Mouse (Mus musculus): Measurements from ENCODE around the gene Trim80.

DNA sequence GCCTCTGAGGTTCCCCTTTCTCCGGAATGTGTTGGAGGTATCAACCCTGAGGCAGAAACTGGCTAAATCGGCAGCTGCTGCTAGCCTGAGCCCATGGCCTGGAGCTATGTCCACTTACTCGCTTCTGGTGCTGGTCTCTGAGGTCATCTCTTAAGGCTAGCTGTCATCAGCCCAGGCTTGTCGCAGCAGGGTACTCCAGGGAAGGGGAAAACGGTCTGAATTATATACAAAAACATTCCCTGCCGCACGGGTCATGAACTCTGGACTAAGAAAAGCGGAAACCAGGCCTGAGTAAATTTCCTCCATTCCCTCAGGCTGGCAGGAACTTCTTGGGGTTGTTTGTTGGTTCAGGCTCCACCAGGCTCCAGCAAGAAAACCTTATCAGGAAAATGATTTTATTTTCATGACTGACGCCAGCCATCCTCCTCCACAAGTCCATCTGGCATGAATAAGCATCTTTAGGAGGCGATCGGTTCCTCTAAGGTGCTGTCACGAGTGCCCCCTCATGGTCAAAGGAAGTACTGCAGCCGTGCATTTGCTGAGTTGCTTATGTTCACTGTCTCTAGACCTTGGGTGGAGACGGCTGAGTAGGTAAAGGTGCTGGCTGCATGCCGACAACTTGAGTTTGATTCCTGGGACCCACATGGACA, 33.4 kb downstream of the Trim80 start:
- no peak for TF ChIP-seq NANOG (IDR thresholded peaks at IDR 0.05; ENCODE audit: borderline replicate concordance, low read length)
- peak; percentile 100 for TF ChIP-seq CTCF (conservative IDR thresholded peaks at IDR 0.05; ENCODE audit: low read length)
- no peak for TF ChIP-seq POU5F1 (IDR thresholded peaks at IDR 0.05; ENCODE audit: borderline replicate concordance, low read length)
